9 mouse cellular contexts compared by ENCODE assay signal in the genomic region with DNA sequence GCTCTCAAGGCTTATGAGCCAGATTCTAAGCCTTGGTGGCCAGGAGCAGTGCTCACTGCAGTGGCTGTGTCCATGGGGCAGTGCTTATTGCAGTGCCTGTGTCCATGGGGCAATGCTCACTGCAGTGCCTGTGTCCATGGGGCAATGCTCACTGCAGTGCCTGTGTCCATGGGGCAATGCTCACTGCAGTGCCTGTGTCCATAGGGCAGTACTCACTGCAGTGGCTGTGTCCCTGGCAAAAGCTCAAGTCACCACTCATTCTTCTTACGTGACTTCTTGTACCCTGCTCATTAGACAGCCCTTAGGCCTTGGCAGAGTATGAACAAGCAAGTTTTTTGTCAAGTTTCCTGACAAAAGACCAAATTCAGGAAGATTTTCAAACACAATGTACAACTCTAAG.
A peak's percentile ranks its signal among the peaks of the same experiment; 100 is the strongest.
DNase-seq lines count a peak whose midpoint lies in the region; ATAC-seq and TF ChIP-seq lines count a peak whose summit lies in the region.
"Had no signal": no experiment of that assay in that cellular context is flagged by ENCODE, and none has a peak within 500 bp of the region (broad histone marks: within the 10 kb centered on the region; RNA-seq: fewer than 3 reads in every experiment).

No protein-coding gene starts in this region.

- peaks cover 16 to 35% of the 10 kb centered on the region in 2 experiments for H3K4me1 ChIP-seq in heart, embryonic 14.5 days (ENCODE audit: control insufficient read depth in 2 of 2, insufficient read depth in 2 of 2, low read length in 2 of 2)
- H3K4me1 ChIP-seq in liver, postnatal 0 days (ENCODE audit: insufficient read depth) = no peaks in the 10 kb centered on the region
- 0 out of 2 replicates have a peak, but pooled peaks cover 2% of the 10 kb centered on the region for H3K4me1 ChIP-seq in hindbrain, embryonic 12.5 days

- peaks cover 5% of the 10 kb centered on the region; the same call in 1 of the 2 replicates for H3K36me3 ChIP-seq in heart, embryonic 14.5 days (ENCODE audit: control insufficient read depth, insufficient read depth, low read length)
- H3K36me3 ChIP-seq in liver, postnatal 0 days (replicated peaks; ENCODE audit: insufficient read depth, low read length) = no peaks in the 10 kb centered on the region
- H3K36me3 ChIP-seq in hindbrain, embryonic 12.5 days = no peaks in the 10 kb centered on the region
- H3K36me3 ChIP-seq: limb, embryonic 12.5 days had no signal

- 45% methylated on average over 1 of the region's 1 CpGs for WGBS in heart, embryonic 14.5 days
- 73% methylated on average over 1 of the region's 1 CpGs for WGBS in liver, postnatal 0 days (ENCODE audit: insufficient replicate concordance)
- whole genome bisulfite sequencing in hindbrain, embryonic 12.5 days = 85% methylated on average over 1 of the region's 1 CpGs

- H3K9me3 ChIP-seq in heart, embryonic 14.5 days (ENCODE audit: control insufficient read depth, low read length) = no peaks in the 10 kb centered on the region
- H3K9me3 ChIP-seq in liver, postnatal 0 days (ENCODE audit: low read length) = no peaks in the 10 kb centered on the region
- no peaks in the 10 kb centered on the region for H3K9me3 ChIP-seq in hindbrain, embryonic 12.5 days (replicated peaks)
- H3K9me3 ChIP-seq: limb, embryonic 12.5 days had no signal

- peak; percentile 49; the same call in 1 of the 2 replicates for ATAC-seq in heart, embryonic 14.5 days (ENCODE audit: insufficient number of reproducible peaks, insufficient read depth, low FRiP score, low read depth)
- peak; percentile 23; the same call in 1 of the 2 replicates for ATAC-seq in liver, postnatal 0 days
- 0 out of 2 replicates have a peak, but pooled peaks have one; percentile 26 for ATAC-seq in neutrophil, adult 5-6 weeks (ENCODE audit: extremely low read depth, insufficient number of reproducible peaks, low FRiP score, poor library complexity, severe bottlenecking)
- no peak for ATAC-seq in hindbrain, embryonic 12.5 days (ENCODE audit: low FRiP score)

- H3K4me2 ChIP-seq in heart, embryonic 14.5 days (ENCODE audit: low read length) = no peak overlapping the region
- H3K4me2 ChIP-seq in liver, postnatal 0 days (ENCODE audit: low read depth, low read length) = no peak overlapping the region
- no peak overlapping the region for H3K4me2 ChIP-seq in hindbrain, embryonic 12.5 days (replicated peaks)
- H3K4me2 ChIP-seq: limb, embryonic 12.5 days had no signal

- no peak overlapping the region for H3K4me3 ChIP-seq in heart, embryonic 14.5 days (ENCODE audit: control insufficient read depth in 1 of 2, insufficient read depth in 1 of 2, low read depth in 1 of 2, low read length in 2 of 2)
- H3K4me3 ChIP-seq in liver, postnatal 0 days (ENCODE audit: low read depth, low read length) = no peak overlapping the region
- H3K4me3 ChIP-seq in hindbrain, embryonic 12.5 days = no peak overlapping the region
- H3K4me3 ChIP-seq: limb, embryonic 12.5 days had no signal

- no peak for TF ChIP-seq EP300 in liver, postnatal 0 days (IDR thresholded peaks at IDR 0.05; ENCODE audit: low read depth)

- no peaks in the 10 kb centered on the region for H3K27me3 ChIP-seq in heart, embryonic 14.5 days (ENCODE audit: control insufficient read depth, insufficient read depth, low read length)
- H3K27me3 ChIP-seq in liver, postnatal 0 days (ENCODE audit: insufficient read depth, low read length) = no peaks in the 10 kb centered on the region
- no peaks in the 10 kb centered on the region for H3K27me3 ChIP-seq in hindbrain, embryonic 12.5 days
- H3K27me3 ChIP-seq: limb, embryonic 12.5 days had no signal

- peak overlapping the region; percentile 73 to 84; a peak in 3 of 4 replicates for H3K27ac ChIP-seq in heart, embryonic 14.5 days (replicated peaks in 1 of 2; ENCODE audit: control insufficient read depth in 1 of 2, insufficient read depth in 1 of 2, low read depth in 2 of 2, low read length in 2 of 2)
- H3K27ac ChIP-seq in liver, postnatal 0 days (ENCODE audit: low read depth) = no peak overlapping the region
- no peak overlapping the region for H3K27ac ChIP-seq in hindbrain, embryonic 12.5 days
- H3K27ac ChIP-seq: limb, embryonic 12.5 days; macrophage had no signal

- DNase-seq in heart, postnatal 4 days = no peak
- no peak for DNase-seq in liver, postnatal 0 days
- no peak for DNase-seq in liver
- peak; percentile 30 to 52 for DNase-seq in adrenal gland, postnatal 36 days

- H3K9ac ChIP-seq in heart, embryonic 14.5 days (ENCODE audit: low read length) = no peak overlapping the region
- no peak overlapping the region for H3K9ac ChIP-seq in liver, postnatal 0 days (replicated peaks)
- no peak overlapping the region for H3K9ac ChIP-seq in hindbrain, embryonic 12.5 days
- H3K9ac ChIP-seq: limb, embryonic 12.5 days had no signal

- no peak for TF ChIP-seq CTCF in liver, postnatal 0 days (IDR thresholded peaks at IDR 0.05; ENCODE audit: low read depth)

Comparison
In these comparisons a context has a peak if more than half of its experiments do, and no peak if none do; other contexts are left out.
1. H3K27ac ChIP-seq: peak in heart, embryonic 14.5 days (2 of 2); none in liver, postnatal 0 days (single experiment) and hindbrain, embryonic 12.5 days (single experiment).
2. DNase-seq: peak in adrenal gland, postnatal 36 days (2 of 2); none in heart, postnatal 4 days (single experiment), liver, postnatal 0 days (single experiment) and liver (single experiment).